Mouse (Mus musculus) layer of hippocampus, adult 18-20 months (tissue): ENCODE measurements around the gene Mrpl12. TPM values are rescaled to one million over a fixed set of nuclear protein-coding genes. Genes with fewer than 3 reads are reported as not detected.
"Not testable (repeated sequence)": the region's sequence is repeated elsewhere in the genome, so short reads cannot be mapped to it uniquely, and the experiment has no call there.

ENCODE experiments used
- DNase-seq, 2 experiments: peaks; one replicate each; pipeline ENCODE4 v3.0.0; 2022; ENCODE audit warnings: low spot score in 2 of 2
- total RNA-seq, 2 experiments: library from RNA; stranded (reverse); gene quantifications; 2 replicates each; pipeline ENCODE4 v1.2.3; 2021

Gene Mrpl12
- total RNA-seq, 2 experiments from 2014 or later = 65.1 to 67.5 TPM

GRCm38 (mm10) chr11:120507611-120508289, 23.3 kb downstream of the Mrpl12 start:
- DNase-seq = no peak

GRCm38 (mm10) chr11:120508290-120508870, 24.0 kb downstream of the Mrpl12 start:
- no peak for DNase-seq

GRCm38 (mm10) chr11:120509940-120510339, 25.5 kb downstream of the Mrpl12 start:
- DNase-seq = no peak

DNA sequence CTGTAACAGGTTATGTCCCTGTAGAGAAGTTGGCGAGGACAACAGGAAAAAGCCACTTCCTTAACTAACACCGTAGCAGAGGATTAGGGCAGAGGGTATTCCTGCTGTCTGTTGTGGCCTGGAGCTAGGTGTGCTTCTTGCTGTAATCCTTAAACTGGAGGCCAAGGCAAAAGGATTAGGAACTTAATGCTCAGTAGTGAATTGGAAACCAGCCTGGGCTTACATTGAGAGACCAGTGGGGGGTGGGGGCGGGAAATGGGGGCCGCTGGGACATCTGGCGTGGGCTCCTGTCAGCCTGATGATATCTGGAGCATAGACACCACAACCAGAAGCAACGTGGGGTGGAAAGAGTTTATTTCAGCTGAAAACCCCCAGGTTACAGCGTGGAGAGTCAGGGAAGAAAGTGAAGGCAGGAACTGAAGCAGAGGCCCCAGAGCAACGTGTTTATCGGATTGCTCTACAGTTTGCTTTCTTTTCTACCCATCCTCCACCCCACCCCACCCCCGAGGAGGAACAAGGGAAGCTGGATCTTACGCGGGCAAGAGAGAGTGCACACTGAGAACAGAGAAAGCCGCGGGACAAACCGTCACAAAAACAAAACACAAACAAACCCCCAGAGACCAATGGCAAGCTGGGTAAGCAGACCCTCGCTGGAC, 26.1 kb downstream of the Mrpl12 start:
- DNase-seq = no peak

DNA sequence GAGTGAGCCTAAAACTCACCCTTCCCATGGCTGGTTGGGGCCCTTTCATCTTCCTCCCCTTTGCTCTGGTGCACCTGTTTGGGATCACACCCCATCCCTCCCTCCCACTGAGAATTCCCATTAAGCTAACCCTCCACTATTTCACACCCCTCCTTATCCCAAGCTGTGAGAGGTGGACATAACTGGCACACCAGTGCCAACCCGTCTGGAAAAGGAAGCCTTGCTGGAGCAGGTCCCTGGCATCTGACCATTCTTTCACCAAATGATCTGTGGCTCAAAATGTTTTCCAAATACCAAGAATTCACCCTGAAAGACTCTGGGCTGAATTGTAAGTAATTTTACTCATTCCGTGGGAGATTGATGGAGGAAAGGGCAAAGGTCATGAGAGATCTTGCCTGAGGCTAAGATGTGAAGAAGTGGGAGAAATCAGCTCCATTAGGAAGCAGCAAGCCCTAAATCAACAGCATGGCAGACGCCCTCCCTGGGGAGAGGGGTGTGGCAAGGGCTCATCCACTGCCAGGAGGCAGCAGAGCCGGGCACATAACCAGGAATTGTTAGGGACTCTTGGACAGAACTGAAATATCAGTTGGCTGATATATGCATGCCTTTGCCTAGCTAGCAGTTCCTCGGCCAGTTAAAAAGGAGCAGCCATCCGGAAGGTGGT, 28.5 kb downstream of the Mrpl12 start:
- DNase-seq = no peak

DNA sequence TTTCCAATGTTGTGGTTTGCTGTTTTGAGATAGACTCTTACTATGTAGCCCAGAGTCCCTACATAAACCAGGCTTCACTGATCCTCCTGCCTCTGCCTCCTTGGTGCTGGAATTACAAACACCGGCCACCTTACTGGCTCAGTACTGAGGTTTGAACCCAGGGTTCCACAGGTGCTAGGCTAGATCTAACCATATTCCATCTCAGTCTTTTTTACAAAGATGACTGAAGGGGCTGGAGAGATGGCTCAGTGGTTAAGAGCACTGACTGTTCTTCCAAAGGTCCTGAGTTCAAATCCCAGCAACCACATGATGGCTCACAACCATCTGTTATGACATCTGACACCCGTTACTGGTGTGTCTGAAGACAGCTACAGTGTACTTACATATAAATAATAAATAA, 29.8 kb downstream of the Mrpl12 start:
- not testable (repeated sequence) for DNase-seq

DNA sequence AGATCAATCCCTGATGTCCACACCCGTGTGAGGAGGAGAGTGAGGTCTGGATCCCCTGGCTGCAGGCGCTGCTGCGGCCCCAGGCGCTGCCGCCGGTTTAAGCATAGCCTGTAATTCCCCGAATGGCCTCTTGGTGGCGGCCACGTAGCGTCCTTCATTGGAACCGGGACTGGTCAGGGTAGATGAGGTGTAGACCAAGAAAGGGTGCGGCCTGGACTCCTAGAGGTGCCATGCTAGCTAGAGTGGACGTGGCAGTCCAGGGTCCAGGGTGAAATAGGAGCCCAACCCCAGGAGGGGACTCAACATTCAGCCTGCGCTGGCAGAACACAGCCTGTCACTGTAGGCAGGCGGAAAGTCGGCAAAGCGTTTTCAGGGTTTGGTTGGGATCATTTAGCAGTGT, 31.2 kb downstream of the Mrpl12 start:
- DNase-seq = peak; percentile 73 to 88

- DNase-seq = no peak
Measured at GRCm38 (mm10) chr11:120517147-120517546, 32.7 kb downstream of the Mrpl12 start.

DNA sequence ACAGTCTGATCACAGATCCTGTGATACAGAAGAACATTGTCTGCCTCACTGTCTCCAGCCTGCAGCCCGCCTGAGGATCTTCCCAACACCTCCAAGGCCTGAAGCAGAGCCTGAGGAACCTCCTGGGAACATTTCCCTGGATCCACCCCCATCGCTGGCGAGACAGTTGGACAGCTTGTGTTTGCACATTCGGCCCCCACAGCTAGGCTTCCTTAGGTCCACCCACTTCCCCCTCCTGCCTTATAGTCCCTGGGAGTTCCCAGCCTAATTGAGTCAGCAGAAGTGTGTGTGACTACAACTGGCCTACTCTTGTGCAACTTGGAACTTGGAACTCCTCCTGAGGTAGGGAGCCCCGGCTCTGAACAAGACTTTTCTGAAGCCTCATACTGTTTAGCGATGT, 33.6 kb downstream of the Mrpl12 start:
- DNase-seq = peak; percentile 80 to 84

- DNase-seq = no peak
Measured at GRCm38 (mm10) chr11:120518558-120518957, 34.1 kb downstream of the Mrpl12 start.

GRCm38 (mm10) chr11:120519738-120520137, 35.3 kb downstream of the Mrpl12 start:
- no peak for DNase-seq

GRCm38 (mm10) chr11:120520498-120520897, 36.1 kb downstream of the Mrpl12 start:
- no peak for DNase-seq

GRCm38 (mm10) chr11:120520967-120521540, 36.6 kb downstream of the Mrpl12 start:
- DNase-seq = no peak

GRCm38 (mm10) chr11:120522581-120522980, 38.2 kb downstream of the Mrpl12 start:
- DNase-seq = no peak

- DNase-seq = no peak
Measured at GRCm38 (mm10) chr11:120525959-120526358, 41.5 kb downstream of the Mrpl12 start.

- no peak for DNase-seq
Measured at GRCm38 (mm10) chr11:120527690-120528354, 43.4 kb downstream of the Mrpl12 start.

DNA sequence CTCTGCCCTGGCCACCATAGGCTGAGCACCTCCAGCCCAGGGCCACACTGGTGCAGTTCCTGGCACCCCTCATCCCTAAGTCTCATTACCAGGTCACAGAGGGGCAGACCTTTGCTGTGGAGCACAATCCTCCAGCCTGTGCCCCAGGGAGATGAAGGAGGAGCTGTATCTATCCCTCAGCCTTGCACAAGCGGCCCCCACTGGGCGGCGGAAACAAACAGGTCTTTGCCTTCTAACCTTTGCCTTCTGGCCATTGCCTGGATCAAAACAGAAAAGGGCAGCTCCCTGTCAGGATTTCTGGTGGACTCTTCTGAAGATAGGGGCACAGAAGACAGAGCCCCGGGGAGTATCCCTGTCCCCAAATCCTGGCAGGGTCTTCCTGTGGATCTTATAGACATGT, 44.5 kb downstream of the Mrpl12 start:
- DNase-seq = no peak

DNA sequence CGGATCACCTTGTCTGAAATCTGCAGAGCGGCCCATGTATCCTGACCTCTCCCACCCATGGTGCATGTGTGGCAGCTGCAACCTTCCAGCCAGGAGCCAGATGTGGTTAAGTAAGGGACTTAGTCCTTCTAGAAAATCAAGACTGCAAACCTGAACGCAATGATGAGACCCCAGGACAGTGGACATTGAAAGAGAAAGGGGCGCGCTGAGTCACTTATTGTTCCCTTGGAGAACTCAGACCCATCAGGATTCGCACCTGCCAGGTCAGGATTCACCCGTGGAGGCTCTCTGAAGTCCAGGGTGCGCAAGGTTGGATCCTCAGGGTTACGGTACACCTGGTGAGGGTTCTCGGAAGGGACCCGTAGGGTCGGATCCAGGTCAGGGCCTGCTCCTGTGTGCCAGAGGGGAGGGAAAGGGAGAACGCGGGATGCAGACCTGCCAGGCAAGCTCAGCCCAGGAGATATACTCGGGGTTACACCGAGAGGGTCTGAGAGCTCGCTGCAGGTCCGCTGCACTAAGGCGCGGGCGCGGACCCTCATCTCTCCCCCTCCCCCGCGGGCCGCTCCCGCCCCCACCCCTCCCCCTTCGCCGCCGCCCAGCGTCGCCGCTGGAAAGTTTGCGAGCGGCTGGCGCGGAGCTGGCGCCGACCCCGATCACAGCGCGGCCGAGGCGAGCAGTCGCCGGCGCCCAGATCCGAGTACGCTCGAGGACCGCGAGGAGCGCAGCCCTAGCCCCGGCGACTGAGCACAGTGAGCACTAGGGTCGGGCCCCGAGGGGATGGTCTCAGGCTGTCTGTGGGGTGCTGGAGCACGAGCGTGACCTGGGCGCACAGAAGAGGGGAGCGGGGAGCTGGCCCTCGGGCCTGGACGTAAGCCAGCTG, 45.9 kb downstream of the Mrpl12 start, which contains the start of gene Gcgr:
Gcgr (plus strand) TSS at position 615 of the 880 bp plus-strand sequence.
- DNase-seq = no peak

- no peak for DNase-seq
Measured at GRCm38 (mm10) chr11:120531646-120532045, 47.2 kb downstream of the Mrpl12 start.

GRCm38 (mm10) chr11:120534093-120534492, 49.7 kb downstream of the Mrpl12 start:
- DNase-seq = no peak
